Mouse (Mus musculus): ENCODE measurements around the gene Slc38a2. TPM values are rescaled to one million over a fixed set of nuclear protein-coding genes. Genes with fewer than 3 reads are reported as not detected.

Gene Slc38a2
- polyA plus RNA-seq, 1 experiment from 2014 or later: 179 TPM

DNA sequence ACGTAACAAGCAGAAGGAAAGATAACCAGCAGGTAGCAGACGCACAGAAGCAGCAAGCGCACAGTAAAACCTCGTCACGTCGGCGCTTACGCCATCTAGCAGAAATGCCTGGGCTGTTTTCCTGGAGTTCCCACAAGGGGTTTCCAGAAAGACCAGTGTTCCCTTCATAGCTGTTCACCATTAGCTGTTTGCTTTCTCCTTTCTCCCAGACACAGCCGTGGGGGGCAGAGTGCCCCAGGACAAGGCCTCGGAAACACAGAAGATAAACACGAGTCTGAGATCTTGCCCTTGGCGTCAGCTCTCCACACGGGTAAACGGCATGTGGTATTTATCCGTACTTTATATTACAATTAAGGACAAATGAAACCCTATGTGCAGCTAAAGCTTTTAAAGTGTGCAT is 23.8 kb downstream of the Slc38a2 start:
- no peaks in the 10 kb centered on the region for H3K27me3 ChIP-seq
- no peaks in the 10 kb centered on the region for H3K36me3 ChIP-seq
- no peak overlapping the region for H3K4me2 ChIP-seq (replicated peaks)
- H3K27ac ChIP-seq: no peak overlapping the region
- no peak for ATAC-seq (ENCODE audit: insufficient number of reproducible peaks, insufficient read depth, low FRiP score, low TSS enrichment)
- no peaks in the 10 kb centered on the region for H3K9me3 ChIP-seq
- H3K4me3 ChIP-seq: no peak overlapping the region
- H3K9ac ChIP-seq: no peak overlapping the region
- WGBS: 68% methylated on average over 15 of the region's 15 CpGs
- peaks cover 12% of the 10 kb centered on the region for H3K4me1 ChIP-seq

DNA sequence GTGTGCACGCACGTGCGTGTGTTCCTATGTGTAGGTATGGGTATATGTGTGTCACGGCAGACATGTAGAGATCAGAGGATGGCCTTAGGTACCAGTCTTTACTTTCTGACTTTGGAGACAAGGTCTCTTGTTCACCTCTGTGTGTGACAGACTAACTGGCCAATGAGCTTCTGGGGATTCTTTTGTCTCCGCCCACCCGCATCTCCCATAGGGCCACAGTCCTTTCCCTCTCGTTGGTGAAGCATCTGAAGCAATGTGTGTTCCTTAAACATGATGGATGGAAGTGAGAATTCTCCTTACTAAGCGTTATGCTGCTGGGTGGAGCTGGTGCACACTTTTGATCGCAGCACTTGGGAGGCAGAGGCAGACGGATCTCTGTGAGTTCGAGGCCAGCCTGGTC is 24.5 kb downstream of the Slc38a2 start:
- no peak for ATAC-seq (ENCODE audit: insufficient number of reproducible peaks, insufficient read depth, low FRiP score, low TSS enrichment)

DNA sequence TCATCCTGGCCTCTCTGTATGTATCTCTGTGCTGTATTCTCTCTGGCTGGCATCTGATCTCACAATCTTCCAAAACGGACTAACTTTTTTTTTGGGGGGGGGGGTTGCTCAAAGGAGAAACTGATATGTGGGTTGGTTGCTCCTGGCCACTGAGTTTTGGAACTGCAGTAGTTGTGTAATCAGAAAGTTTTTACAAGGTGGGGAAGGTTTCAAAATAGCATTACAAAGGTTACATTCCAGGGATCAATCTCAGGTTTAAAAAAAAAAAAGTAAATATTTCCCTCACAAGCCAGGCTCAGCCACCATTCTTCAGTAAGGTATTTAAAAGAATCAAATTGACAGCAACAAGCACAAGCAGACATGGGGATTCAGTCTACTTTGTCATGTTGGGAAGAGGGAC is 25.4 kb downstream of the Slc38a2 start:
- peaks cover 12% of the 10 kb centered on the region for H3K4me1 ChIP-seq
- ATAC-seq (ENCODE audit: insufficient number of reproducible peaks, insufficient read depth, low FRiP score, low TSS enrichment): no peak

More for the DNA sequence above, 24.5 kb downstream of the Slc38a2 start:
- Histone ChIP-seq H3K9me3 (no peaks in the 10 kb centered on the region), H3K4me1 (peaks cover 12% of the 10 kb centered on the region), H3K36me3 (no peaks in the 10 kb centered on the region), H3K27me3 (no peaks in the 10 kb centered on the region), H3K9ac (no peak overlapping the region), H3K27ac (no peak overlapping the region), H3K4me3 (no peak overlapping the region), H3K4me2 (replicated peaks) (no peak overlapping the region)
- 78% methylated on average over 11 of the region's 11 CpGs for WGBS

DNA sequence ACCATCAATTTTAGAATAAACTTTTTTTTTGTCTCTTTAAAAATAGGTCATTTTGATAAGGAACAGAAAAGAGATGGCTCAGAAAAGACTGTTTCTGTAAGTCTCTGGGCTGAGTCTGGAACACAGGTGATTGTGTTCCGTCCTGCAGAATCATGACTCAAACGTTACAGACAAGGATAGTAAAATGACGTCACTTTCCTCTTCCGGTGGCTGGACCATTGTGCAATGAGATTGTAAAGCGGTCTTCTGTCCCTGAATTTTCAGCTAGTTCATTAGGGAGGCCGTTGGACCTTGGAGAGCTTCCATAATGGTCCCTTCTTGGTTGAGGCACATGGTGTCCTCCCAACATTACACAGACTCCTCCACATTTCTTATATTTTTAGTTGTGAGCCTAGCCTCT is 29.8 kb downstream of the Slc38a2 start:
- H3K4me2 ChIP-seq (replicated peaks): no peak overlapping the region
- ATAC-seq (ENCODE audit: insufficient number of reproducible peaks, insufficient read depth, low FRiP score, low TSS enrichment): no peak
- H3K4me3 ChIP-seq: no peak overlapping the region
- H3K9me3 ChIP-seq: no peaks in the 10 kb centered on the region
- no peak overlapping the region for H3K9ac ChIP-seq
- H3K27ac ChIP-seq: no peak overlapping the region
- no peaks in the 10 kb centered on the region; the same call in 1 of the 2 replicates for H3K27me3 ChIP-seq
- no peaks in the 10 kb centered on the region for H3K36me3 ChIP-seq
- 86% methylated on average over 6 of the region's 6 CpGs for WGBS
- H3K4me1 ChIP-seq: no peaks in the 10 kb centered on the region

More for the DNA sequence above, 25.4 kb downstream of the Slc38a2 start:
- Histone ChIP-seq H3K27ac (no peak overlapping the region), H3K36me3 (no peaks in the 10 kb centered on the region), H3K9ac (no peak overlapping the region), H3K27me3 (no peaks in the 10 kb centered on the region), H3K4me2 (replicated peaks) (no peak overlapping the region), H3K9me3 (no peaks in the 10 kb centered on the region), H3K4me3 (no peak overlapping the region)
- 54% methylated on average over 1 of the region's 1 CpGs for WGBS

DNA sequence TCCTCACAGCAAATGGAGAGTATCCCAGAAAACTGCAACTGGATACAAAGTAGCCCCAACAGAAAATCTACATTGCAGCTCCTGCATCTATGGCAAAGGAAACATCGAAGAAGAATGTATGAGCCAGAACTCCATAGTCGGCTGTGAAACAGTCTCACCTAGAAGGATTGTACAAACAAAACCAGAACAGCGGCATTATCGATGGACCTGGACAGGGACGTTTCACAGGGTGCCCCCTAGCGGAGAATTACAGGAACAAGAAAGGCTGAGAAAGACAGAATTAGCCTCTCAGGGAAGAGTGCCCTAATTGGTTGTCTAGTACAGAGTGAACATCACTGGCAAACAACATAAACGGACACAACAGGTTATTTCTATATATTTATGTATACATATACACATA is 32.9 kb downstream of the Slc38a2 start:
- no peaks in the 10 kb centered on the region for H3K4me1 ChIP-seq
- no peak overlapping the region for H3K4me3 ChIP-seq
- no peak for ATAC-seq (ENCODE audit: insufficient number of reproducible peaks, insufficient read depth, low FRiP score, low TSS enrichment)
- no peaks in the 10 kb centered on the region; the same call in 1 of the 2 replicates for H3K27me3 ChIP-seq
- H3K4me2 ChIP-seq (replicated peaks): peak overlapping the region; percentile 43
- H3K9me3 ChIP-seq: no peaks in the 10 kb centered on the region
- no peaks in the 10 kb centered on the region for H3K36me3 ChIP-seq
- 4% methylated on average over 7 of the region's 7 CpGs for WGBS
- no peak overlapping the region for H3K27ac ChIP-seq
- no peak overlapping the region for H3K9ac ChIP-seq

DNA sequence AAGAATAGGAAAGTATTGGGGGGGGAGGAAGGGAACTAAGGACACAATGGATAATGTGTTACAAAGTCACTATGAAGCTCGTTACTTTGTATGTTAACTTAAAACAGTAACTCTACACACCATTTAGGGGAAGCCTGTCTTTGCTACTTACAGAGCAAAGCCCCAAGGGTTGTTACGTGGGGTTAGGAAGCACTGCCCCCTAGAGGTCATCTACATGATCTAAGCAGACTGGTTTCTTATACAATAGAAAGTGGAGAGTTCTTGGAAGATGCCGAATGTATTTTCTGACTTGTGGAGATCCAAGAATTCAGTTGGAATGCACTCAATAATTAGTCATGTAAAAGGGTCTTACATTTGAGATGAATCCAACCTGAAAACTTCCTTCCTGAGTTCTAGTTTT is 33.6 kb downstream of the Slc38a2 start:
- Histone ChIP-seq H3K9me3 (no peaks in the 10 kb centered on the region), H3K4me1 (no peaks in the 10 kb centered on the region), H3K36me3 (no peaks in the 10 kb centered on the region), H3K4me3 (no peak overlapping the region), H3K27ac (no peak overlapping the region), H3K27me3 (no peaks in the 10 kb centered on the region; the same call in 1 of the 2 replicates), H3K9ac (no peak overlapping the region), H3K4me2 (replicated peaks) (peak overlapping the region; percentile 43; the same call in 1 of the 2 replicates)
- peak; percentile 75; the same call in 1 of the 2 replicates for ATAC-seq (ENCODE audit: insufficient number of reproducible peaks, insufficient read depth, low FRiP score, low TSS enrichment)
- WGBS: 9% methylated on average over 3 of the region's 3 CpGs

DNA sequence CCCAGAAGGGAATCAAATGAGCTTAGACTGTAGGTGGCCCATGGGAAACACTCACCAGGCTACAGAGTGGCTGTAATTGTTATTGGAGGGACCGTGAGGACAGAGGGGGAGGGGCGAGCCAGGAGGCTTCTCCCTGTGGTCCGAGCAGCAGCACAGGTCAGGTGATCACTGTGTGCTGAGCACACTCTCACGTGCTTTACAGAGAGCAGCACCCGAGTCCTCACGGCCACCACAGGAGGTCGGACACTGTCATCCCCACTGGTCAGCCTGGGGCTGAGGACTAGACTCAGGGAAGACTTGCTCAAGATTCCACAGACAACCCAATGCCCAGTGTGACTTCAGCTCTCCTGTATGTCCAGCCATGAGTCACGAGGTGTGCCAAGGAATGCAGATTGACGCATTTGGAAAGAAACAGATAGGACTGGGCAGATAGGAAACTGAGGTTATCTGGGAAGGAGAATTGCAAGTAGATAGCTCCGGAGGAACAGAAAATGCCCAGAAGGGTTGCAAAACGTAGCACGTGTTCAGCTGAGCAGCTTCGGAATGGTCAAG is 38.9 kb downstream of the Slc38a2 start:
- Histone ChIP-seq H3K9ac (no peak overlapping the region), H3K27me3 (no peaks in the 10 kb centered on the region), H3K4me1 (no peaks in the 10 kb centered on the region), H3K4me3 (no peak overlapping the region), H3K36me3 (no peaks in the 10 kb centered on the region), H3K4me2 (replicated peaks) (no peak overlapping the region), H3K27ac (no peak overlapping the region), H3K9me3 (no peaks in the 10 kb centered on the region)
- ATAC-seq (ENCODE audit: insufficient number of reproducible peaks, insufficient read depth, low FRiP score, low TSS enrichment): no peak
- 58% methylated on average over 13 of the region's 13 CpGs for WGBS

DNA sequence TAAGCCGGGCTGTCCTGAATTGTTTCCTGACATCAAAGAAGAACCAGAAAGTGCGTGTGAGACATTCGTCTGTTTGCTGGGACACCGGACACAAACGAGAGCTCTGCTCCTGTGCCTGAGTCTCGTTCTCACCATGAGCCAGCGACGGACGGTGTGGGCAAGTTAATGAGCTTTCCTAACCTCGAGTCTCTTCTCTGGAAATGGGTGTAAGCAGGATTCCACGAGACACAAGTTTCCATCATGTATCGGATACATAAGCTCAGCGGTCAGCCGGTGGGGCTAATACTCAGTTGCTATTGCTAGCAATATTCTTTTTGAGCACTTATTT is 41.3 kb downstream of the Slc38a2 start:
- ATAC-seq (ENCODE audit: insufficient number of reproducible peaks, insufficient read depth, low FRiP score, low TSS enrichment): no peak
- Histone ChIP-seq H3K4me3 (no peak overlapping the region), H3K9me3 (no peaks in the 10 kb centered on the region), H3K27ac (no peak overlapping the region), H3K9ac (no peak overlapping the region), H3K4me2 (replicated peaks) (0 out of 2 replicates have a peak overlapping the region, but pooled peaks have one; percentile 7), H3K4me1 (no peaks in the 10 kb centered on the region), H3K36me3 (no peaks in the 10 kb centered on the region), H3K27me3 (no peaks in the 10 kb centered on the region)
- 71% methylated on average over 14 of the region's 14 CpGs for WGBS

DNA sequence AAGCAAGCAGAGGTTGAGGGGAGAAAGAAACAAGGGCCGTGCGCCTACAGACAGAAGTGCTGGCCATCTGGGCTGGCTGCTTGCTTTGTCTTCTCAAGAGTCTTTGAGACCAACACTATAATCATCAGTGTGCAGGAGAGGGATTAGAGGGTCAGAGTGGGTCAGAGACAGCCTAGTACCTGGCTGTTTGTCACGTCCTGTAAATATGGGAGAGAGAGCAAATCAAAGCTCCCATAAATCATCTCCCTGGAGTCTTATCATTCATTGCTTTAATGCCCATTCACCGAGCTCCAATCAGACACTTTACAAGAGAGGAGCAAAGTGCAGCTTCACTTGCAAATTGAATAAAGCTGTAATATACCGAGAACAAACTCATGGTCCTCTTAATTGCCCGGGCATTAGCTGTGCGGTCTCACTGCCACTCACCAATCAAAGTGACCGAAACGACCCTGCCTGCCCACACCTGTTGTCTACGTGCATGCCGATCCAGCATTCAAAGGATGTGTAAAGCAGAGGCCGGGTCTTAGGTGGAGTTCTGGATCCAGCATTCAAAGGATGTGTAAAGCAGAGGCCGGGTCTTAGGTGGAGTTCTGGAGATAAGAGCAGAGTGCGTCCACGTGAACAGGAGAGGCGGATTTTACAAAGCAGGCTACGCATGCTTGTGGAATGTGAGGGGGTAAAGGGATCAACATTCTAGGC is 41.8 kb downstream of the Slc38a2 start:
- Histone ChIP-seq H3K4me1 (no peaks in the 10 kb centered on the region), H3K4me3 (no peak overlapping the region), H3K9me3 (no peaks in the 10 kb centered on the region), H3K36me3 (no peaks in the 10 kb centered on the region), H3K27ac (no peak overlapping the region), H3K9ac (no peak overlapping the region), H3K27me3 (no peaks in the 10 kb centered on the region), H3K4me2 (replicated peaks) (0 out of 2 replicates have a peak overlapping the region, but pooled peaks have one; percentile 7)
- WGBS: 68% methylated on average over 17 of the region's 17 CpGs
- ATAC-seq (ENCODE audit: insufficient number of reproducible peaks, insufficient read depth, low FRiP score, low TSS enrichment): no peak

DNA sequence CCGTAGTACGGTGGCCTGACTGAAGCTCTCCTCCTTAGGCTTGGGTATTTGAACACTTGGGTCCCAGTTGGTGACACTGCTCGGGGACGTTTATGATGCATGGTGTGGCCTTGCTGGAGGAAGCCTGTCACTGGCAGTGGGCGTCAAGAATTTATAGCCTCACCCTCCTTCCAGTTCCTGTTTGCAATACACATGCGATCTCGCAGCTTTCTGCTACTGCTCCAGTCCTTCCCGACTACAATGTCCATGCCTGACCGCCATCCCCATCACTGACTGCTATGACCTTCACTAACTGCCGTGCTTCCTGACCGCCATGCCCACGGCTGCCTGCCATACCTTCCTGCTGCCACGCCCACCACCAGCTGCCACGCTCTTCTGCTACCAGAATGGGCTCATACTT is 44.0 kb downstream of the Slc38a2 start:
- 89% methylated on average over 14 of the region's 14 CpGs for WGBS

DNA sequence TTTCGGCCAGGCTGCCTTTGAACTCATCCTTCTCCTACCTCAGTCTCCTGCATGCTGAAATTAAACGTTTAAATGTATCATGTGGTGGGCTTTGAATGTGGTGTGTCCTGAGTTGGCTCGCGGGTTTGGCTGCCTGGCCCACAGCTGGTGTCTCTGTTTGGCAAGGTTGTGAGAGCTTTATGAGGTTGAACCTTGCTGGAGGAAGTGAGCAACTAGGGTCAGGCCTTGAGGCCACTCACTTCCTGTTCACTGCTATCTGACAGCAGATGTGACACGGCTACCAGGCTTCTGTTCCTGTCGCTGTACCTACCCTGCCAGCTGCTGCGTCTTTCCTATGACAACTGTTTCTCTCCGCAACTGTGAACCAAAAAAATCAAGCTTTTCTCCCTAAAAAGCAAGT is 44.8 kb downstream of the Slc38a2 start:
- Histone ChIP-seq H3K9me3 (no peaks in the 10 kb centered on the region), H3K27me3 (no peaks in the 10 kb centered on the region), H3K36me3 (no peaks in the 10 kb centered on the region), H3K4me2 (replicated peaks) (no peak overlapping the region), H3K4me3 (no peak overlapping the region), H3K9ac (no peak overlapping the region), H3K4me1 (no peaks in the 10 kb centered on the region), H3K27ac (no peak overlapping the region)
- ATAC-seq (ENCODE audit: insufficient number of reproducible peaks, insufficient read depth, low FRiP score, low TSS enrichment): no peak
- WGBS: 45% methylated on average over 8 of the region's 8 CpGs

More for the DNA sequence above, 44.0 kb downstream of the Slc38a2 start:
- Histone ChIP-seq H3K4me2 (replicated peaks) (no peak overlapping the region), H3K9me3 (no peaks in the 10 kb centered on the region), H3K36me3 (no peaks in the 10 kb centered on the region), H3K27ac (no peak overlapping the region), H3K4me1 (no peaks in the 10 kb centered on the region), H3K27me3 (no peaks in the 10 kb centered on the region), H3K4me3 (no peak overlapping the region), H3K9ac (no peak overlapping the region)
- ATAC-seq (ENCODE audit: insufficient number of reproducible peaks, insufficient read depth, low FRiP score, low TSS enrichment): no peak

DNA sequence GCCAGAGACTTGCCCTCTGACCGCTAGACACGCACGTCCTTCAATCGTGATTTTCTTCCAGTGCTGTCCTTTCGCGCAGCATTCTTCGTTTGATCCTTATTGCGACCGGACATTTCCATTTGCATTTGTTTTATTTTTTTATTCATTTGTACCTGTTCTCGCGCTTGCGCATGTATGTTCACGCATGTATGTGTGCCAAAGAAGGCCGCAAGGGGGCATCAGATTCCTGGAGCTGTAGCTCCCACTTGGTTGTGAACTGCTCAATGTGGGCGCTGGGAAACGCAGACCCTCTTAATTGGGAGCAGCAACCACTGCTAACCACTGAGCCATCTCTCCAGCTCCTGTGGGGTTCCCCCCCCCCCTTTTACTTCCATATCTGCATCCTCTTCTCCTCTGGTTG is 46.5 kb downstream of the Slc38a2 start:
- 94% methylated on average over 16 of the region's 16 CpGs for WGBS
- ATAC-seq (ENCODE audit: insufficient number of reproducible peaks, insufficient read depth, low FRiP score, low TSS enrichment): no peak

More for the DNA sequence above, 46.5 kb downstream of the Slc38a2 start:
- H3K4me2 ChIP-seq (replicated peaks): no peak overlapping the region
- no peaks in the 10 kb centered on the region for H3K36me3 ChIP-seq
- H3K9ac ChIP-seq: no peak overlapping the region
- H3K9me3 ChIP-seq: no peaks in the 10 kb centered on the region
- H3K4me1 ChIP-seq: no peaks in the 10 kb centered on the region
- H3K27ac ChIP-seq: no peak overlapping the region
- no peak overlapping the region for H3K4me3 ChIP-seq
- no peaks in the 10 kb centered on the region for H3K27me3 ChIP-seq
